Comparison of ENCODE assay signal across 29 mouse cellular contexts in the genomic region with DNA sequence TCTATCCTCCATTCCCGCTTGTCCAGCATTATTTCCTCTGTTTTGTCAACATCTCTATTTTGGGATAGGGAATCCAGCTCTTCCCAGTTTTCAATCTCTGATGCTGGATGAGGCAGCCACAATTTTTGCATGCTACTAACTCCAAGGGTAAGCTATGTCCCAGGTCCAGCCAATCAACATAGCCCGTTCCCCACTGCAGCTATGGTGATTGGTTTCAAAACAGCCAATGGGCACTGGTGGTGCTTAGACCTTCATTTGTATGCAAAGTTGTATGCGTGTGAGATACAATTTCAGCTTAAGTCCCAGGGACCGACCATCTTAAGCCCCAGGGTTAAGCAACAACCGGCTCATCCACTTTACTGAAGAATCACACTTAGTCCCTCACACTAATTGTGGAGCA. TPM values are rescaled to one million over a fixed set of nuclear protein-coding genes. Genes with fewer than 3 reads are reported as not detected.
A peak's percentile ranks its signal among the peaks of the same experiment; 100 is the strongest.
DNase-seq lines count a peak whose midpoint lies in the region; ATAC-seq and TF ChIP-seq lines count a peak whose summit lies in the region.
"Had no signal": no experiment of that assay in that cellular context is flagged by ENCODE, and none has a peak within 500 bp of the region (broad histone marks: within the 10 kb centered on the region; RNA-seq: fewer than 3 reads in every experiment).

No protein-coding gene starts in this region.

- H3K9ac ChIP-seq in hindbrain, embryonic 13.5 days: no peak overlapping the region
- no peak overlapping the region for H3K9ac ChIP-seq in neural tube, embryonic 14.5 days (replicated peaks; ENCODE audit: low read depth, low read length)
- H3K9ac ChIP-seq in midbrain, postnatal 0 days (replicated peaks; ENCODE audit: low read length, poor library complexity, severe bottlenecking): no peak overlapping the region
- H3K9ac ChIP-seq: embryonic facial prominence, embryonic 15.5 days; liver, postnatal 0 days had no signal

- no peaks in the 10 kb centered on the region for H3K27me3 ChIP-seq in hindbrain, embryonic 13.5 days
- no peaks in the 10 kb centered on the region for H3K27me3 ChIP-seq in hindbrain, embryonic 10.5 days (ENCODE audit: insufficient read depth, poor library complexity, severe bottlenecking)
- H3K27me3 ChIP-seq in neural tube, embryonic 14.5 days (ENCODE audit: control insufficient read depth, insufficient read depth, low read length): no peaks in the 10 kb centered on the region
- H3K27me3 ChIP-seq in midbrain, postnatal 0 days (ENCODE audit: insufficient read depth, low read length): no peaks in the 10 kb centered on the region
- H3K27me3 ChIP-seq: embryonic facial prominence, embryonic 15.5 days had no signal

- 0 out of 2 replicates have a peak, but pooled peaks have one; percentile 59 for ATAC-seq in hindbrain, embryonic 13.5 days (ENCODE audit: low FRiP score)
- ATAC-seq in neural tube, embryonic 14.5 days (ENCODE audit: low read depth): peak; percentile 44; the same call in 1 of the 2 replicates
- ATAC-seq in midbrain, postnatal 0 days (ENCODE audit: low FRiP score): peak; percentile 34; the same call in 1 of the 2 replicates
- ATAC-seq: inflammation-experienced regulatory T-cells, adult 6 months; liver, postnatal 0 days had no signal

- H3K4me3 ChIP-seq in hindbrain, embryonic 13.5 days: no peak overlapping the region
- H3K4me3 ChIP-seq in hindbrain, embryonic 10.5 days: no peak overlapping the region
- H3K4me3 ChIP-seq in neural tube, embryonic 14.5 days (ENCODE audit: low read depth, low read length): no peak overlapping the region
- H3K4me3 ChIP-seq in midbrain, postnatal 0 days (ENCODE audit: low read depth, low read length): no peak overlapping the region
- H3K4me3 ChIP-seq: embryonic facial prominence, embryonic 15.5 days had no signal

- no peaks in the 10 kb centered on the region for H3K9me3 ChIP-seq in hindbrain, embryonic 13.5 days
- H3K9me3 ChIP-seq in hindbrain, embryonic 10.5 days: no peaks in the 10 kb centered on the region
- no peaks in the 10 kb centered on the region for H3K9me3 ChIP-seq in neural tube, embryonic 14.5 days (ENCODE audit: control insufficient read depth, low read length)
- no peaks in the 10 kb centered on the region for H3K9me3 ChIP-seq in midbrain, postnatal 0 days (ENCODE audit: low read length)
- H3K9me3 ChIP-seq: embryonic facial prominence, embryonic 15.5 days; G1E had no signal

- WGBS in hindbrain, embryonic 13.5 days: 58% methylated on average over 5 of the region's 5 CpGs
- WGBS in hindbrain, embryonic 10.5 days: 60% methylated on average over 5 of the region's 5 CpGs
- 58% methylated on average over 5 of the region's 5 CpGs for WGBS in neural tube, embryonic 14.5 days
- 45% methylated on average over 5 of the region's 5 CpGs for WGBS in midbrain, postnatal 0 days

- H3K4me2 ChIP-seq in hindbrain, embryonic 13.5 days: no peak overlapping the region
- H3K4me2 ChIP-seq in neural tube, embryonic 14.5 days (ENCODE audit: low read depth, low read length): no peak overlapping the region
- no peak overlapping the region for H3K4me2 ChIP-seq in midbrain, postnatal 0 days (ENCODE audit: low read depth, low read length, poor library complexity, severe bottlenecking)
- H3K4me2 ChIP-seq: embryonic facial prominence, embryonic 15.5 days had no signal

- TF ChIP-seq CTCF in midbrain, postnatal 0 days (IDR thresholded peaks at IDR 0.05): no peak

- 0 out of 2 replicates have a peak, but pooled peaks cover 3% of the 10 kb centered on the region for H3K4me1 ChIP-seq in hindbrain, embryonic 13.5 days (replicated peaks)
- H3K4me1 ChIP-seq in hindbrain, embryonic 10.5 days (replicated peaks): peaks cover 8% of the 10 kb centered on the region; the same call in 1 of the 2 replicates
- no peaks in the 10 kb centered on the region for H3K4me1 ChIP-seq in neural tube, embryonic 14.5 days (ENCODE audit: control insufficient read depth, insufficient read depth, low read length)
- H3K4me1 ChIP-seq in midbrain, postnatal 0 days (ENCODE audit: insufficient read depth, low read length): 0 out of 2 replicates have a peak, but pooled peaks cover 3% of the 10 kb centered on the region

- H3K27ac ChIP-seq in hindbrain, embryonic 13.5 days: no peak overlapping the region
- H3K27ac ChIP-seq in hindbrain, embryonic 10.5 days: no peak overlapping the region
- no peak overlapping the region for H3K27ac ChIP-seq in neural tube, embryonic 14.5 days (ENCODE audit: low read depth, low read length)
- H3K27ac ChIP-seq in midbrain, postnatal 0 days (ENCODE audit: low read depth, low read length): no peak overlapping the region
- H3K27ac ChIP-seq: embryonic facial prominence, embryonic 15.5 days had no signal

- no peaks in the 10 kb centered on the region for H3K36me3 ChIP-seq in hindbrain, embryonic 13.5 days
- no peaks in the 10 kb centered on the region for H3K36me3 ChIP-seq in hindbrain, embryonic 10.5 days
- no peaks in the 10 kb centered on the region for H3K36me3 ChIP-seq in neural tube, embryonic 14.5 days (ENCODE audit: control insufficient read depth, insufficient read depth, low read length)
- H3K36me3 ChIP-seq in midbrain, postnatal 0 days (ENCODE audit: insufficient read depth, low read length): no peaks in the 10 kb centered on the region
- H3K36me3 ChIP-seq: embryonic facial prominence, embryonic 15.5 days; G1E had no signal

- DNase-seq in hindbrain, embryonic 10.5 days (ENCODE audit: low spot score): no peak
- DNase-seq in neural tube, embryonic 10.5 days (ENCODE audit: extremely low spot score, low spot score): no peak
- peak; percentile 86 for DNase-seq in R1 (ENCODE audit: low read depth, low spot score)
- no peak for DNase-seq in midbrain, postnatal 0 days (ENCODE audit: low spot score)
- DNase-seq in testis, postnatal 14 days (ENCODE audit: low spot score): no peak
- DNase-seq in testis, postnatal 10 days (ENCODE audit: low spot score): no peak
- DNase-seq: B cell, adult 2 months; cerebellum, adult 9-10 months; heart, adult 18-20 months; heart, postnatal 36 days; kidney, adult 2 months; liver, postnatal 0 days; lung, postnatal 14 days; right cerebral cortex, postnatal 4 days; thymus, postnatal 36 days had no signal

RNA-seq across cellular contexts. Expression of gene Gm11032, which starts 3.1 kb away (rescaled TPM):
- polyA plus RNA-seq in hindbrain, embryonic 13.5 days (2015; fragmentation: Nextera tagmentation; extraction: Ambion mirVana): not detected in 2 replicates
- polyA plus RNA-seq in hindbrain, embryonic 10.5 days (2016; fragmentation: Nextera tagmentation; extraction: Ambion mirVana): not detected in 2 replicates
- polyA plus RNA-seq in neural tube, embryonic 14.5 days (2014; fragmentation: Nextera tagmentation; extraction: Ambion mirVana): not detected in 2 replicates
- total RNA-seq in midbrain, postnatal 0 days (2014; rRNA removed): not detected in 2 replicates
- polyA plus RNA-seq in midbrain, postnatal 0 days (2015; fragmentation: Nextera tagmentation; extraction: Ambion mirVana): not detected in 2 replicates
- total RNA-seq: adrenal gland, adult 18-20 months; common myeloid progenitor, adult 5-6 weeks; G1E; gastrocnemius, adult 8-10 months; heart, adult 18-20 months; heart, postnatal 36 days; left cerebral cortex, adult 18-20 months; left cerebral cortex, postnatal 36 days; liver, adult 2 months; megakaryocyte-erythroid progenitor cell, adult 5-6 weeks had no signal
- polyA plus RNA-seq: embryonic facial prominence, embryonic 15.5 days; G1E; heart, embryonic 14.5 days; inflammation-experienced regulatory T-cells, adult 6 months; kidney, adult 2 months; liver, adult 2 months; liver, postnatal 0 days; stomach, embryonic 16.5 days had no signal

RNA-seq across cellular contexts. Expression of gene Ascc2, which starts 14.6 kb away (rescaled TPM):
- 20.8 and 21.5 TPM in 2 replicates for polyA plus RNA-seq in hindbrain, embryonic 13.5 days (2015; fragmentation: Nextera tagmentation; extraction: Ambion mirVana)
- polyA plus RNA-seq in hindbrain, embryonic 10.5 days (2016; fragmentation: Nextera tagmentation; extraction: Ambion mirVana): 33.9 and 35.9 TPM in 2 replicates
- polyA plus RNA-seq in neural tube, embryonic 14.5 days (2014; fragmentation: Nextera tagmentation; extraction: Ambion mirVana): 18.8 and 23.9 TPM in 2 replicates
- 15.5 and 15.8 TPM in 2 replicates for total RNA-seq in midbrain, postnatal 0 days (2014; rRNA removed)
- polyA plus RNA-seq in midbrain, postnatal 0 days (2015; fragmentation: Nextera tagmentation; extraction: Ambion mirVana): 14.8 and 15.6 TPM in 2 replicates

RNA-seq across cellular contexts. Expression of gene Mtmr3, which starts 28.3 kb away (rescaled TPM):
- polyA plus RNA-seq in hindbrain, embryonic 13.5 days (2015; fragmentation: Nextera tagmentation; extraction: Ambion mirVana): 35.9 and 36.7 TPM in 2 replicates
- 28.1 and 31.7 TPM in 2 replicates for polyA plus RNA-seq in hindbrain, embryonic 10.5 days (2016; fragmentation: Nextera tagmentation; extraction: Ambion mirVana)
- 32.8 and 38.6 TPM in 2 replicates for polyA plus RNA-seq in neural tube, embryonic 14.5 days (2014; fragmentation: Nextera tagmentation; extraction: Ambion mirVana)
- 93.5 and 99.1 TPM in 2 replicates for total RNA-seq in midbrain, postnatal 0 days (2014; rRNA removed)
- polyA plus RNA-seq in midbrain, postnatal 0 days (2015; fragmentation: Nextera tagmentation; extraction: Ambion mirVana): 25.8 and 28.5 TPM in 2 replicates
